Comparison of ENCODE assay signal across 8 mouse cellular contexts in the genomic region with DNA sequence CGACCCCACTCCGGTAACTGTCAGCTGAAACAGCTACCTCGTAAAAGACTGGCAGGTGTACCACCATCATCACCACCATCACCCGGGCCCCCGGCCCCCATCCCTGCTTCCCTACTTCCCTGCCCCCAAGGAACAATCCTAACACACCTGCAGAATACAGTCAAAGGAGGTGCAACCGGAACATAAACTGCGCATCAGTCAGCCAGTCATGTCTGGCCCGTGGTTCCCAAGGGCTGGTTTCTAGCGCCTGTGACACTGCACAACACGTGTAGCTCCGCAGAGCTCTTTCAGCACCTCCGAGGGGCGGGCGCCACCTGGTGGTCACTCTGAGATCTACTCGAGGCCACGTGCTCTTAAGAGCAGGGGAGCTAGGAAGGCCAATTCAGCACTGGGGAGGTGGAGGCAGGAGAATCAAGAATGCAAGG. TPM values are rescaled to one million over a fixed set of nuclear protein-coding genes. Genes with fewer than 3 reads are reported as not detected.
DNase-seq lines count a peak whose midpoint lies in the region; ATAC-seq lines count a peak whose summit lies in the region.

No protein-coding gene starts in this region.

- peak; percentile 97 for DNase-seq in R1 (ENCODE audit: low read depth, low spot score)
- DNase-seq in cerebellum, postnatal 25 days, result peak; percentile 89 to 95
- peak; percentile 85 for DNase-seq in gastrocnemius, adult 18-20 months (ENCODE audit: low spot score)
- peak; percentile 88 for DNase-seq in induced T-regulatory cell, adult 2 months (ENCODE audit: low read depth)
- peak; percentile 55 to 85 for DNase-seq in left cerebral cortex, adult 8-10 months (ENCODE audit: low spot score in 2 of 2)
- peak; percentile 76 to 89 for DNase-seq in right cerebral cortex, postnatal 10 days (ENCODE audit: low spot score in 2 of 2)
- DNase-seq in urinary bladder, postnatal 25 days (ENCODE audit: low spot score), result peak; percentile 91

- peak; percentile 99 for ATAC-seq in megakaryocyte progenitor cell, adult 5-6 weeks (replicated peaks; ENCODE audit: poor library complexity)

RNA-seq across cellular contexts. Expression of a gene that starts 2.6 kb away (rescaled TPM):
- total RNA-seq in gastrocnemius, adult 18-20 months (2021), result 10 to 100 TPM; 14.4 to 20.1 TPM
- total RNA-seq in left cerebral cortex, adult 8-10 months (2022), result 10 to 100 TPM; 28.4 to 31.3 (median 30.5) TPM
- total RNA-seq in megakaryocyte progenitor cell, adult 5-6 weeks (2015), result 87.5 and 108 TPM in 2 replicates
- 42.6 and 48.6 TPM in 2 replicates for total RNA-seq in megakaryocyte progenitor cell, adult 5-6 weeks (2017)

Comparison
In these comparisons a context has a peak if more than half of its experiments do, and no peak if none do; other contexts are left out.
1. Peak in every context shown above with its lines: DNase-seq and ATAC-seq.